Mouse (Mus musculus) megakaryocyte, embryonic 14.5 days (primary cell): Measurements from ENCODE around the gene Usp28.

Source experiments
- FLI1 ChIP-seq: IDR thresholded peaks from 2 replicates; pipeline ENCODE4 v1.6.1; 2012; ENCODE audit warnings: low read length, inconsistent platforms, mixed read lengths
- GATA1 ChIP-seq: IDR thresholded peaks from 3 replicates; pipeline ENCODE4 v1.6.1; 2012; ENCODE audit warnings: mixed read lengths, low read length, inconsistent platforms, borderline replicate concordance

DNA sequence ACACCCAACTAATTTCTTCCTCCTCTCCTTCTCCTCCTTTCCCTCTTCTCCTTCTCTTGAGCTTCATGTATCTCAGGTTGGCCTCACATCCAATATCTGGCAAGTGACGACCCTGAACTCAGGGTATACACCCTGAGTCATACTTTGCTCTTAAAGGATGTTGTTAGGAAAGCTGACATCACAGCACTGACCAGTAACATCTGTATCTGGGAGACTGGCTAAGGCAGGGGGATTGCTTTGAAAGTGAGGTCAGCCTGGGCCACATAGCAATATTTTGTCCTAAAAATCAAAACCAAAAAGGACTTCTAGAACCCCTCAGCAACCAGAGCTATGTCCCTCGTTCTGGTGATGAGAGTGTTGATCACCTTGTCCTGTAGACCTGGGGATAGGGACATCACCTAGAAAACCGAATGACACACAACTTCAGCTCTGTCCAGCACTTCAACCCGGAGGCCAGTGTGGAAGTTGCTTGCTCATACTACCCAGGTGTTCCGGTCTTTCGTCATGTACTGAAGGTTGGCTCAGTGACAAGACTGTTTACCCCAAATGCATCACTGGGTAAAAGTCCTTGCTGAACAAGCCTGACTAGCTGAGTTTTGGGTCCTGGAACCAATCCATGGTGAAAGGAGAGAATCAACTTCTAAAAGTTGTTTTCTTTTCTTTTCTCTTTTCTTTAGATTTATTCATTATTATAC lies 8.4 kb upstream of the Usp28 start:
- TF ChIP-seq GATA1 (no peak), FLI1 (no peak)
